Mouse (Mus musculus) olfactory bulb, adult 2 months (tissue): Measurements from ENCODE around the gene Rrp15. TPM values are rescaled to one million over a fixed set of nuclear protein-coding genes. Genes with fewer than 3 reads are reported as not detected.

Experiments
- H3K27ac ChIP-seq: fragments of 200-500 bp; 2 replicates; pipeline ENCODE4 v1.5.1; 2012; ENCODE audit warnings: low read depth, low read length; ENCODE audit not compliant: insufficient read depth
- H3K4me1 ChIP-seq: fragments of 200-500 bp; 2 replicates; pipeline ENCODE4 v1.6.1; 2012; ENCODE audit warnings: low read length; ENCODE audit not compliant: control insufficient read depth, insufficient read depth
- H3K4me3 ChIP-seq: fragments of 200-500 bp; 2 replicates; pipeline ENCODE4 v1.5.1; 2012; ENCODE audit warnings: mild to moderate bottlenecking, low read depth, low read length, moderate library complexity; ENCODE audit not compliant: insufficient read depth
- CTCF ChIP-seq: fragments of 200-500 bp; IDR thresholded peaks from 2 replicates; pipeline ENCODE4 v1.5.1; 2012; ENCODE audit warnings: low read depth, mild to moderate bottlenecking, low read length, moderate library complexity; ENCODE audit not compliant: insufficient read depth
- POLR2A ChIP-seq: fragments of 200-500 bp; IDR thresholded peaks from 2 replicates; pipeline ENCODE4 v1.6.1; 2012; ENCODE audit warnings: mild to moderate bottlenecking, low read depth, low read length, moderate library complexity; ENCODE audit not compliant: insufficient read depth
- WGBS: fragments of 180-500 bp; shearing (Covaris S2); methylation state at CpG from one replicate; pipeline ENCODE4 v1.1.7; 2018; 5-methylcytosine and 5-hydroxymethylcytosine counted together
- polyA plus RNA-seq: library from polyadenylated mRNA; stranded (reverse); fragments of >200 nt; gene quantifications from 2 replicates; pipeline ENCODE4 v1.2.4, GENCODE M21; 2012; ENCODE audit warnings: low replicate concordance; ENCODE audit not compliant: missing spikeins, insufficient read depth, insufficient read length

Rrp15 gene
- polyA plus RNA-seq, 1 experiment = not detected

GRCm38 (mm10) chr1:186718881-186719280 lies 30.3 kb downstream of the Rrp15 start:
- TF ChIP-seq CTCF (no peak), POLR2A (no peak)
- WGBS = 73% methylated on average over 5 of the region's 5 CpGs
- Histone ChIP-seq H3K4me3 (no peak overlapping the region), H3K4me1 (no peaks in the 10 kb centered on the region), H3K27ac (no peak overlapping the region)

- TF ChIP-seq POLR2A = no peak
- TF ChIP-seq CTCF = no peak
- no peak overlapping the region for H3K4me3 ChIP-seq
- WGBS = 83% methylated on average over 17 of the region's 17 CpGs
- H3K27ac ChIP-seq = no peak overlapping the region
- no peaks in the 10 kb centered on the region for H3K4me1 ChIP-seq
These were observed 33.9 kb downstream of the Rrp15 start for GRCm38 (mm10) chr1:186714980-186715896.

- TF ChIP-seq CTCF (no peak), POLR2A (no peak)
- no peaks in the 10 kb centered on the region for H3K4me1 ChIP-seq
- WGBS = 85% methylated on average over 4 of the region's 4 CpGs
- no peak overlapping the region for H3K27ac ChIP-seq
- no peak overlapping the region for H3K4me3 ChIP-seq
These were observed 34.9 kb downstream of the Rrp15 start for GRCm38 (mm10) chr1:186714215-186714614.

GRCm38 (mm10) chr1:186712802-186713471 lies 36.2 kb downstream of the Rrp15 start:
- H3K4me1 ChIP-seq = no peaks in the 10 kb centered on the region
- 0% methylated on average over 3 of the region's 3 CpGs for WGBS
- no peak overlapping the region for H3K27ac ChIP-seq
- TF ChIP-seq CTCF = no peak
- no peak for TF ChIP-seq POLR2A
- H3K4me3 ChIP-seq = no peak overlapping the region

- Histone ChIP-seq H3K4me3 (peak within 1 kb of the TSS; percentile 46), H3K4me1 (peaks cover 19% of the 10 kb centered on the region), H3K27ac (no peak within 1 kb of the TSS; the same call in 1 of the 2 replicates)
- TF ChIP-seq POLR2A (no peak), CTCF (no peak)
- 2% methylated on average over 12 of the region's 12 CpGs for WGBS
These were observed 43.3 kb downstream of the Rrp15 start, which contains the start of gene Tgfb2 for GRCm38 (mm10) chr1:186705915-186706248. Tgfb2 (minus strand) TSS chr1:186705989.

- peak overlapping the region; percentile 46 for H3K4me3 ChIP-seq
- H3K27ac ChIP-seq = no peak overlapping the region; the same call in 1 of the 2 replicates
- H3K4me1 ChIP-seq = peaks cover 19% of the 10 kb centered on the region
- WGBS = under 1% methylated on average over 65 of the region's 65 CpGs
- TF ChIP-seq POLR2A (no peak), CTCF (no peak)
These were observed 43.8 kb downstream of the Rrp15 start for GRCm38 (mm10) chr1:186705203-186705914.

- under 1% methylated on average over 36 of the region's 36 CpGs for WGBS
- peaks cover 19% of the 10 kb centered on the region for H3K4me1 ChIP-seq
- H3K4me3 ChIP-seq = peak overlapping the region; percentile 55
- H3K27ac ChIP-seq = no peak overlapping the region
- TF ChIP-seq CTCF = no peak
- 0 out of 2 replicates have a peak, but pooled peaks have one; percentile 14 for TF ChIP-seq POLR2A
These were observed 45.0 kb downstream of the Rrp15 start for GRCm38 (mm10) chr1:186703980-186704701.

GRCm38 (mm10) chr1:186703256-186703979 lies 45.7 kb downstream of the Rrp15 start:
- no peak for TF ChIP-seq POLR2A
- no peak for TF ChIP-seq CTCF
- Histone ChIP-seq H3K27ac (0 out of 2 replicates have a peak overlapping the region, but pooled peaks have one; percentile 22), H3K4me3 (peak overlapping the region; percentile 55), H3K4me1 (peaks cover 19% of the 10 kb centered on the region)
- under 1% methylated on average over 15 of the region's 15 CpGs for WGBS
